Mouse (Mus musculus) intestine, postnatal 0 days (tissue): Measurements from ENCODE around the gene Slc16a13. TPM values are rescaled to one million over a fixed set of nuclear protein-coding genes. Genes with fewer than 3 reads are reported as not detected.

ENCODE experiments used
- ATAC-seq: fragments of 200-750 bp; cut with Nextera tagmentation; 2 replicates; pipeline ENCODE4 v1.8.0; 2017; ENCODE audit warnings: mild to moderate bottlenecking, moderate TSS enrichment, moderate library complexity
- H3K27ac ChIP-seq: fragments of 300-500 bp; sonication (generic); 2 replicates; pipeline ENCODE4 v1.5.1; 2014; ENCODE audit warnings: mild to moderate bottlenecking, low read depth, low read length, moderate library complexity
- H3K27me3 ChIP-seq: fragments of 300-500 bp; sonication (generic); replicated peaks from 2 replicates; pipeline ENCODE4 v1.6.1; 2014; ENCODE audit warnings: low read length, mixed read lengths; ENCODE audit not compliant: control insufficient read depth, insufficient read depth
- H3K36me3 ChIP-seq: fragments of 300-500 bp; sonication (generic); 2 replicates; pipeline ENCODE4 v1.6.1; 2014; ENCODE audit warnings: mild to moderate bottlenecking, moderate library complexity; ENCODE audit not compliant: control insufficient read depth, insufficient read depth
- H3K4me1 ChIP-seq: fragments of 300-500 bp; sonication (generic); replicated peaks from 2 replicates; pipeline ENCODE4 v1.6.1; 2014; ENCODE audit warnings: antibody characterized with exemption, low read length, mixed read lengths; ENCODE audit not compliant: control insufficient read depth, insufficient read depth
- H3K4me2 ChIP-seq: fragments of 300-500 bp; sonication (generic); replicated peaks from 2 replicates; pipeline ENCODE4 v1.6.1; 2014; ENCODE audit warnings: low read depth, mild to moderate bottlenecking, moderate library complexity
- H3K4me3 ChIP-seq: fragments of 300-500 bp; sonication (generic); 2 replicates; pipeline ENCODE4 v1.5.1; 2014; ENCODE audit warnings: low read depth, low read length
- H3K9ac ChIP-seq: fragments of 300-500 bp; sonication (generic); 2 replicates; pipeline ENCODE4 v1.6.1; 2014; ENCODE audit warnings: mild to moderate bottlenecking, low read depth, low read length
- H3K9me3 ChIP-seq: fragments of 300-500 bp; sonication (generic); 2 replicates; pipeline ENCODE4 v1.6.1; 2016; ENCODE audit warnings: mixed run types; ENCODE audit not compliant: control insufficient read depth
- CTCF ChIP-seq: sonication (generic); IDR thresholded peaks from 2 replicates; pipeline ENCODE4 v1.5.1; 2016; ENCODE audit warnings: low read depth, mild to moderate bottlenecking, control low read depth, antibody characterized with exemption, moderate library complexity
- WGBS: fragments of 180-500 bp; shearing (Covaris S2); extraction: QIAGEN DNeasy Blood & Tissue Kit; methylation state at CpG from one replicate; pipeline ENCODE4 v1.1.7; 2014; 5-methylcytosine and 5-hydroxymethylcytosine counted together
- polyA plus RNA-seq: library from polyadenylated mRNA; unstranded; fragments of >200 nt; fragmentation: Nextera tagmentation; extraction: Ambion mirVana; gene quantifications from 2 replicates; pipeline ENCODE4 v1.2.1, GENCODE M21; 2015

Gene Slc16a13
- polyA plus RNA-seq, 1 experiment from 2014 or later: 9.9 TPM

GRCm38 (mm10) chr11:70227661-70228245 lies 6.9 kb upstream of the Slc16a13 start:
- Histone ChIP-seq H3K9me3 (no peaks in the 10 kb centered on the region), H3K9ac (no peak overlapping the region), H3K27me3 (peaks cover 7% of the 10 kb centered on the region; the same call in 1 of the 2 replicates), H3K27ac (no peak overlapping the region), H3K4me2 (peak overlapping the region; percentile 72), H3K36me3 (no peaks in the 10 kb centered on the region), H3K4me3 (no peak overlapping the region), H3K4me1 (peaks cover 9% of the 10 kb centered on the region; the same call in 1 of the 2 replicates)
- 65% methylated on average over 4 of the region's 4 CpGs for WGBS
- no peak for TF ChIP-seq CTCF
- no peak for ATAC-seq

- H3K4me2 ChIP-seq: peak overlapping the region; percentile 72
- no peak overlapping the region for H3K9ac ChIP-seq
- no peaks in the 10 kb centered on the region for H3K36me3 ChIP-seq
- H3K4me3 ChIP-seq: peak overlapping the region; percentile 32
- no peaks in the 10 kb centered on the region for H3K9me3 ChIP-seq
- no peak for TF ChIP-seq CTCF
- no peak overlapping the region for H3K27ac ChIP-seq
- H3K27me3 ChIP-seq: peaks cover 7% of the 10 kb centered on the region; the same call in 1 of the 2 replicates
- WGBS: 35% methylated on average over 5 of the region's 5 CpGs
- ATAC-seq: no peak
- peaks cover 9% of the 10 kb centered on the region; the same call in 1 of the 2 replicates for H3K4me1 ChIP-seq
Measured at GRCm38 (mm10) chr11:70227126-70227525, 6.3 kb upstream of the Slc16a13 start.

GRCm38 (mm10) chr11:70226602-70226890 lies 5.7 kb upstream of the Slc16a13 start:
- Histone ChIP-seq H3K4me3 (peak overlapping the region; percentile 32), H3K9ac (peak overlapping the region; percentile 38; the same call in 1 of the 2 replicates), H3K9me3 (no peaks in the 10 kb centered on the region), H3K27ac (no peak overlapping the region), H3K4me1 (peaks cover 9% of the 10 kb centered on the region; the same call in 1 of the 2 replicates), H3K4me2 (peak overlapping the region; percentile 72), H3K27me3 (peaks cover 7% of the 10 kb centered on the region; the same call in 1 of the 2 replicates), H3K36me3 (no peaks in the 10 kb centered on the region)
- no peak; the same call in 1 of the 2 replicates for TF ChIP-seq CTCF
- 13% methylated on average over 18 of the region's 18 CpGs for WGBS
- ATAC-seq: 0 out of 2 replicates have a peak, but pooled peaks have one; percentile 22

DNA sequence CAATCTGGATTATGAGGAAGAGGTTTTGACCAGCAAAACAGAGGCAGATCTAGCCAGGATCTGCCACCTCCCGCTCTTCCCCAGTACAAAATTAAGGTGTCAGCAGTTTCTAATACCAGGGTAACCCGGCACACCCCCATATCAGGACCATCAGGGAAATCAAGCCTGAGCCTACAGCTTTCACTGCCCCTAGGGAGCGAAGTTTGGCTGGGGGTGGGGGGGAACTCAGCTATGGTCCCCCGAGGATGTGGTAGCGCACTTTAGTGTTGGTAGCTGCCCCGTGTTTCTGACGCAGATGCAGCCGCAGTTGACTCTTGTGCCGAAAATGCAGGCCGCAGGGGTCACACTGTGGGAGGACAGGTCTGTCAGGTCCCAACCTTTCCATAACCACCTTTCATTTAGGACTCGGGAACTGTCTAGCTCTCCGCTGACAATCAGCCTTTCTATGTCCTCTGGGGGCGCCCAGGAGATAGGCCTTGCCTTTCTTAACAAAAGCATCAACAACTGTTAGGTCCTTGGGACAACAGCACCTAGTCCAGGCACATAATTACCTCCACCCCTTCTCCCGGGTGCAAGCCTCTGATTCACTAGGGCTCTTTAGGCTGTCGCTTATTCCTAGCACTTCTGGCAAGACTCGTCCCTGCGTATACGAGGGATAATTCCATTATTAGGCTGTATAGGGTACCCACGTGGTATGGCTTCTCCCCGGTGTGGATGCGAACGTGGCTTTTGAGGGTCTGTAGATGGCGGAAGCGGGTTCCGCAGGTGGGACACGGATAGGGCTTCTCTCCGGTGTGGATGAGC lies 5.1 kb upstream of the Slc16a13 start:
- H3K4me2 ChIP-seq: peak overlapping the region; percentile 72
- no peak for ATAC-seq
- H3K4me3 ChIP-seq: peak overlapping the region; percentile 32
- no peaks in the 10 kb centered on the region for H3K9me3 ChIP-seq
- H3K4me1 ChIP-seq: peaks cover 9% of the 10 kb centered on the region; the same call in 1 of the 2 replicates
- peak; percentile 40 for TF ChIP-seq CTCF
- 19% methylated on average over 27 of the region's 27 CpGs for WGBS
- peak overlapping the region; percentile 31; the same call in 1 of the 2 replicates for H3K9ac ChIP-seq
- H3K27me3 ChIP-seq: peaks cover 7% of the 10 kb centered on the region; the same call in 1 of the 2 replicates
- no peaks in the 10 kb centered on the region for H3K36me3 ChIP-seq
- H3K27ac ChIP-seq: peak overlapping the region; percentile 51; the same call in 1 of the 2 replicates

DNA sequence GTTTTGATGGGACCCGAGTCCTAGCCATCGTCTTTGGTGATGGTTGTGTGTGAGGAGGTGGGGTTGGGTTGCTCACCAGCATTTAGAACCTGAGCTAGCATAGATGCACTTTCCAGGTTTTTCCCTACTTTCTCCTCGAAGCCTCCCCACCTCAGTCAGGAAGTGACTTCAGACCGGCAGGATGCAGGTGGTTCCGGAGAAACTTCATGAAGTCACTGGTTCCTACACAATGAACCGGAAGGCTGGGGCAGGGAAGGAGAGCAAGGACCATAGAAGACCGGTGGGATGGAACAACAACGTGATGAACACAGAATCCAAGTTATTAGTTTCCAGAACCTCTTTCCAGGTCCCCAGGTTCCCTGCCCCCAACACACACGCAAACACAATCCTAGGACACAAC lies 2.9 kb upstream of the Slc16a13 start:
- no peaks in the 10 kb centered on the region for H3K9me3 ChIP-seq
- peak overlapping the region; percentile 57 for H3K27ac ChIP-seq
- H3K36me3 ChIP-seq: no peaks in the 10 kb centered on the region
- no peak overlapping the region for H3K4me3 ChIP-seq
- no peak overlapping the region; the same call in 1 of the 2 replicates for H3K4me2 ChIP-seq
- H3K4me1 ChIP-seq: peaks cover 3% of the 10 kb centered on the region
- no peaks in the 10 kb centered on the region for H3K27me3 ChIP-seq
- ATAC-seq: no peak
- H3K9ac ChIP-seq: no peak overlapping the region
- TF ChIP-seq CTCF: no peak
- 73% methylated on average over 9 of the region's 9 CpGs for WGBS
